Mouse (Mus musculus) adipocyte (in vitro differentiated cells): ENCODE measurements at regions not wholly inside any gene's neighbourhood (a gene's known extent, or its start where the extent isn't known, plus 50 kb on each side); places are given as distances from the start of the nearest gene placed in this dataset.

Source experiments
- DNase-seq: peaks from one replicate; pipeline ENCODE4 v3.0.0-alpha.2; 2016; ENCODE audit warnings: low spot score

- DNase-seq = no peak
These were observed 56.1 kb upstream of the Rbfox1 start for GRCm38 (mm10) chr16:5829071-5829470.

- DNase-seq = no peak
These were observed 61.8 kb upstream of the Rbfox1 start for GRCm38 (mm10) chr16:5823316-5823715.

- DNase-seq = no peak
These were observed 68.0 kb upstream of the Rbfox1 start for GRCm38 (mm10) chr16:5817166-5817565.

- DNase-seq = no peak
These were observed 72.8 kb upstream of the Rbfox1 start for GRCm38 (mm10) chr16:5812245-5812820.

- DNase-seq = no peak
These were observed 73.5 kb upstream of the Rbfox1 start for GRCm38 (mm10) chr16:5811654-5811992.

- no peak for DNase-seq
These were observed 74.0 kb upstream of the Rbfox1 start for GRCm38 (mm10) chr16:5810986-5811653.

GRCm38 (mm10) chr16:5798188-5798587, 87.0 kb upstream of the Rbfox1 start:
- DNase-seq = no peak

GRCm38 (mm10) chr16:5792216-5792615, 92.9 kb upstream of the Rbfox1 start:
- DNase-seq = no peak

GRCm38 (mm10) chr16:5790161-5790560, 95.0 kb upstream of the Rbfox1 start:
- DNase-seq = no peak

- DNase-seq = no peak
These were observed 97.9 kb upstream of the Rbfox1 start for GRCm38 (mm10) chr16:5787206-5787605.

- no peak for DNase-seq
These were observed 118.3 kb upstream of the Rbfox1 start for GRCm38 (mm10) chr16:5766771-5767421.

- peak; percentile 15 for DNase-seq
These were observed 120.0 kb upstream of the Rbfox1 start for GRCm38 (mm10) chr16:5765143-5765542.

- no peak for DNase-seq
These were observed 124.3 kb upstream of the Rbfox1 start for GRCm38 (mm10) chr16:5760821-5761220.

- no peak for DNase-seq
These were observed 126.1 kb upstream of the Rbfox1 start for GRCm38 (mm10) chr16:5759021-5759420.

- no peak for DNase-seq
These were observed 142.2 kb upstream of the Rbfox1 start for GRCm38 (mm10) chr16:5742716-5743507.

GRCm38 (mm10) chr16:5740776-5741175, 144.4 kb upstream of the Rbfox1 start:
- no peak for DNase-seq

- DNase-seq = no peak
These were observed 151.5 kb upstream of the Rbfox1 start for GRCm38 (mm10) chr16:5733608-5734007.

GRCm38 (mm10) chr16:5722506-5722905, 162.6 kb upstream of the Rbfox1 start:
- DNase-seq = no peak

GRCm38 (mm10) chr16:5713476-5713875, 171.7 kb upstream of the Rbfox1 start:
- no peak for DNase-seq

- no peak for DNase-seq
These were observed 175.3 kb upstream of the Rbfox1 start for GRCm38 (mm10) chr16:5709831-5710230.

GRCm38 (mm10) chr16:5700731-5701255, 184.4 kb upstream of the Rbfox1 start:
- no peak for DNase-seq

- DNase-seq = no peak
These were observed 196.8 kb upstream of the Rbfox1 start for GRCm38 (mm10) chr16:5688322-5688721.
